Mouse (Mus musculus): Measurements from ENCODE around the gene Cast.

DNA sequence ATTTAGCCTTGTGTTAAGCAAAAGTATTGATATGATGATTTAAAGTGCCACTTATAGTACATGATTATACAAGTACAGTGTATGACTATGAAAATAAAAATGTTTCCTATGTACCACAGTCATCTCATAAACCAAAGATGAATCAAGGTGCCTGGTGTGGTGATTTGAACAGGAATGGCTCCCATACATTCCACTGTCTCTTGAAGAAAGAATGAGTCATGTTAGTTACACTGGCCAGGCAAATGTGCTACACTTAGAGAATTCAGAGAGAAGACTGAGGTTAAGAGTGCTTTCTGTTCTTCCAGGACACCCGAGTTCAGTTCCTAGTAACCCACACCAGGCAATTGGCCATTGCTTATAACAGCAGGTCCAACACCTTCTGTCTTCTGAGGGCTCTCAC, 36.5 kb downstream of the Cast start:
- TF ChIP-seq CTCF (IDR thresholded peaks at IDR 0.05; ENCODE audit: extremely low read depth, insufficient read depth, insufficient read length, insufficient replicate concordance) (no peak), POLR2A (IDR thresholded peaks at IDR 0.05; ENCODE audit: low read depth, low read length) (no peak)
